Mouse (Mus musculus) cortical plate, adult 2 months (tissue): ENCODE measurements at regions not wholly inside any gene's neighbourhood (a gene's known extent, or its start where the extent isn't known, plus 50 kb on each side); places are given as distances from the start of the nearest gene placed in this dataset.

ENCODE experiments used
- H3K27ac ChIP-seq: fragments of 200-500 bp; 2 replicates; pipeline ENCODE4 v1.5.1; 2012; ENCODE audit warnings: low read length, control low read depth, inconsistent platforms; ENCODE audit not compliant: insufficient read depth
- H3K4me1 ChIP-seq: fragments of 200-500 bp; 2 replicates; pipeline ENCODE4 v1.6.1; 2011; ENCODE audit warnings: low read length; ENCODE audit not compliant: control insufficient read depth, insufficient read depth
- H3K4me3 ChIP-seq: fragments of 200-500 bp; 2 replicates; pipeline ENCODE4 v1.5.1; 2011; ENCODE audit warnings: mild to moderate bottlenecking, low read length, control low read depth; ENCODE audit not compliant: insufficient read depth
- CTCF ChIP-seq: fragments of 200-500 bp; IDR thresholded peaks from 2 replicates; pipeline ENCODE4 v1.5.1; 2011; ENCODE audit warnings: mild to moderate bottlenecking, control low read depth, low read length; ENCODE audit not compliant: insufficient read depth; ENCODE audit errors: extremely low read depth
- POLR2A ChIP-seq: fragments of 200-500 bp; IDR thresholded peaks from 2 replicates; pipeline ENCODE4 v1.6.1; 2011; ENCODE audit warnings: mild to moderate bottlenecking, low read length, control low read depth; ENCODE audit not compliant: insufficient read depth; ENCODE audit errors: extremely low read depth

GRCm38 (mm10) chr14:47857271-47857670 is 209.0 kb downstream of the Ktn1 start:
- no peak overlapping the region for H3K27ac ChIP-seq
- TF ChIP-seq CTCF, result no peak
- no peak for TF ChIP-seq POLR2A
- no peak overlapping the region for H3K4me3 ChIP-seq
- H3K4me1 ChIP-seq, result no peaks in the 10 kb centered on the region

- Histone ChIP-seq H3K4me3 (no peak overlapping the region), H3K27ac (no peak overlapping the region), H3K4me1 (peaks cover under 1% of the 10 kb centered on the region; the same call in 1 of the 2 replicates)
- TF ChIP-seq POLR2A (no peak), CTCF (no peak)
These were observed 209.7 kb downstream of the Ktn1 start for GRCm38 (mm10) chr14:47857731-47858556.

- Histone ChIP-seq H3K27ac (no peak overlapping the region), H3K4me3 (no peak overlapping the region), H3K4me1 (peaks cover 2% of the 10 kb centered on the region; the same call in 1 of the 2 replicates)
- TF ChIP-seq POLR2A (no peak), CTCF (no peak)
These were observed 214.3 kb downstream of the Ktn1 start for GRCm38 (mm10) chr14:47862556-47862955.

- H3K4me3 ChIP-seq, result no peak overlapping the region
- no peak overlapping the region for H3K27ac ChIP-seq
- TF ChIP-seq POLR2A (no peak), CTCF (no peak)
- peaks cover 2% of the 10 kb centered on the region; the same call in 1 of the 2 replicates for H3K4me1 ChIP-seq
These were observed 214.8 kb downstream of the Ktn1 start for GRCm38 (mm10) chr14:47863067-47863466.

GRCm38 (mm10) chr14:47863701-47864100 is 215.5 kb downstream of the Ktn1 start:
- peaks cover 2% of the 10 kb centered on the region; the same call in 1 of the 2 replicates for H3K4me1 ChIP-seq
- no peak for TF ChIP-seq CTCF
- TF ChIP-seq POLR2A, result no peak
- no peak overlapping the region for H3K27ac ChIP-seq
- H3K4me3 ChIP-seq, result no peak overlapping the region

GRCm38 (mm10) chr14:47867017-47867416 is 218.8 kb downstream of the Ktn1 start:
- TF ChIP-seq CTCF, result no peak
- TF ChIP-seq POLR2A, result no peak
- Histone ChIP-seq H3K27ac (no peak overlapping the region), H3K4me3 (no peak overlapping the region), H3K4me1 (peaks cover 2% of the 10 kb centered on the region; the same call in 1 of the 2 replicates)

- H3K4me3 ChIP-seq, result no peak overlapping the region
- TF ChIP-seq POLR2A (no peak), CTCF (no peak)
These were observed 220.1 kb downstream of the Ktn1 start for GRCm38 (mm10) chr14:47868258-47868780.

GRCm38 (mm10) chr14:47876585-47876984 is 228.3 kb downstream of the Ktn1 start:
- H3K27ac ChIP-seq, result no peak overlapping the region
- TF ChIP-seq CTCF (no peak), POLR2A (no peak)

More at GRCm38 (mm10) chr14:47868258-47868780, 220.1 kb downstream of the Ktn1 start:
- Histone ChIP-seq H3K27ac (no peak overlapping the region), H3K4me1 (no peaks in the 10 kb centered on the region)

GRCm38 (mm10) chr14:47877167-47877566 is 228.9 kb downstream of the Ktn1 start:
- Histone ChIP-seq H3K4me3 (no peak overlapping the region), H3K4me1 (no peaks in the 10 kb centered on the region), H3K27ac (no peak overlapping the region)
- TF ChIP-seq POLR2A (no peak), CTCF (no peak)

More at GRCm38 (mm10) chr14:47876585-47876984, 228.3 kb downstream of the Ktn1 start:
- Histone ChIP-seq H3K4me3 (no peak overlapping the region), H3K4me1 (no peaks in the 10 kb centered on the region)
